Mouse (Mus musculus) CH12.LX (cell line): Measurements from ENCODE around the gene Hdac11.

ENCODE experiments used
- CHD1 ChIP-seq: IDR thresholded peaks from 2 replicates; pipeline ENCODE4 v1.6.1; 2012; ENCODE audit warnings: low read depth, low read length, improper control_type of control experiment, inconsistent platforms
- CTCF ChIP-seq, 2 experiments: IDR thresholded peaks in 1 of 2; conservative IDR thresholded peaks in 1 of 2; 2 replicates each; pipeline ENCODE4 v1.5.1; 2011 to 2012; ENCODE audit warnings: low read depth in 2 of 2, low read length in 2 of 2, improper control_type of control experiment in 1 of 2, inconsistent platforms in 1 of 2, mild to moderate bottlenecking in 1 of 2, moderate library complexity in 1 of 2
- E2F4 ChIP-seq: IDR thresholded peaks from 2 replicates; pipeline ENCODE4 v1.6.1; 2011; ENCODE audit warnings: low read depth, low read length, improper control_type of control experiment; ENCODE audit not compliant: insufficient replicate concordance

DNA sequence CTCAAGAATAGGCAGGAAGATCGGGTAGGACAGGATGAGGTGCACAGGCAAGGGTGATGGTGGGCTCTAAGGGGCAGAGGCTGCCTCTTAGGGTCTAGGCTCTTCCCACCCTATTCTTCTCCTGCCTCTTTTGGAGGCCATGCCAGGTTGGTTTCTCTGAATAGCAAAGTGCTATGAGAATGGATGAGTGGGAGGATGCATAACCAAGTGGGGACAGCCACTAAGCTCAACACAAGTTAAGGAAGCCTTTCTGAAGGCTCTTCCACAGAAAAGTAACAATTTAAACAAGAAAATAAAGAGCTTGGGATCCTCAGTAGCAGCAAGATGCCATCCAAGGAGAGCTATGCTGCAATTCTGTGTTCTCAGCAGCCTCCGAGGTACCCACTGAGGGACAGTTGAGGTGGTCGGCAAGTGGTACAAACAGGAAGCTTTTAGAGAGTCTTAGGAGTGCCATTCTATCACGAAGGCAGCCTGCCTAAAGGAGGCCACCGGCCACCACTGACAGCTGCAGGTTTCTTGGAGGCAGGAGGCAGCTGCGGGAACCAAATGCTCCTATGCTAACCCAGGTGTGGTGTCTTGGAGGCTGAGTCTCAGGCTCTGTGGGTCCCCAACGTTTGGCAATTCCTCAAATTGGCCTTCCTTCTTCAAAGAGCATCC is 3.4 kb upstream of the Hdac11 start:
- no peak for TF ChIP-seq CTCF (conservative IDR thresholded peaks at IDR 0.05 in 1 of 2, IDR thresholded peaks at IDR 0.05 in 1 of 2; ENCODE audit: low read depth in 2 of 2, low read length in 2 of 2)
- no peak for TF ChIP-seq CHD1
- TF ChIP-seq E2F4, result no peak
